Mouse (Mus musculus) liver, embryonic 14.5 days (tissue): Measurements from ENCODE around the gene Tecr. TPM values are rescaled to one million over a fixed set of nuclear protein-coding genes. Genes with fewer than 3 reads are reported as not detected.

ENCODE experiments used
- ATAC-seq: fragments of 200-750 bp; cut with Nextera tagmentation; 2 replicates; pipeline ENCODE4 v1.8.0; 2017; ENCODE audit warnings: moderate number of reproducible peaks, mild to moderate bottlenecking, moderate library complexity; ENCODE audit not compliant: insufficient read depth
- DNase-seq, 3 experiments: peaks; one replicate each; pipeline ENCODE4 v3.0.0-alpha.2; 2012 to 2013; ENCODE audit warnings: low read depth in 3 of 3, low spot score in 3 of 3
- H3K27ac ChIP-seq: fragments of 300-500 bp; sonication (generic); 2 replicates; pipeline ENCODE4 v1.5.1; 2014; ENCODE audit warnings: moderate library complexity, mild to moderate bottlenecking, control low read depth, inconsistent platforms
- H3K27me3 ChIP-seq: fragments of 300-500 bp; sonication (generic); 2 replicates; pipeline ENCODE4 v1.6.1; 2014; ENCODE audit warnings: mild to moderate bottlenecking, low read length, moderate library complexity; ENCODE audit not compliant: control insufficient read depth, insufficient read depth
- H3K36me3 ChIP-seq: fragments of 300-500 bp; sonication (generic); replicated peaks from 2 replicates; pipeline ENCODE4 v1.6.1; 2014; ENCODE audit warnings: low read depth; ENCODE audit not compliant: control insufficient read depth, insufficient read depth
- H3K4me1 ChIP-seq, 2 experiments: fragments of 200-500 bp in 1 of 2; fragments of 300-500 bp in 1 of 2; sonication (generic) in 1 of 2; replicated peaks; 2 replicates each; pipeline ENCODE4 v1.6.1; 2012 to 2014; ENCODE audit warnings: antibody characterized with exemption in 1 of 2, inconsistent platforms in 1 of 2, low read length in 1 of 2; ENCODE audit not compliant: control insufficient read depth in 2 of 2, insufficient read depth in 2 of 2
- H3K4me2 ChIP-seq: fragments of 300-500 bp; sonication (generic); 2 replicates; pipeline ENCODE4 v1.6.1; 2014; ENCODE audit warnings: low read depth, mild to moderate bottlenecking, control low read depth, moderate library complexity
- H3K4me3 ChIP-seq, 2 experiments: fragments of 200-500 bp in 1 of 2; fragments of 300-500 bp in 1 of 2; sonication (generic) in 1 of 2; 2 replicates each; pipeline ENCODE4 v1.5.1; 2012 to 2014; ENCODE audit warnings: low read depth in 2 of 2, low read length in 2 of 2, mild to moderate bottlenecking in 2 of 2, control low read depth in 1 of 2, inconsistent platforms in 1 of 2, moderate library complexity in 1 of 2; ENCODE audit not compliant: insufficient read depth in 1 of 2
- H3K9ac ChIP-seq: fragments of 300-500 bp; sonication (generic); replicated peaks from 2 replicates; pipeline ENCODE4 v1.6.1; 2014; ENCODE audit warnings: mild to moderate bottlenecking, control low read depth, moderate library complexity
- H3K9me3 ChIP-seq: fragments of 300-500 bp; sonication (generic); 2 replicates; pipeline ENCODE4 v1.6.1; 2016; ENCODE audit warnings: low read length, mixed read lengths; ENCODE audit not compliant: control insufficient read depth
- CTCF ChIP-seq: IDR thresholded peaks from 2 replicates; pipeline ENCODE4 v1.5.1; 2016; ENCODE audit warnings: antibody characterized with exemption, low read depth, control low read depth
- EP300 ChIP-seq: IDR thresholded peaks from 2 replicates; pipeline ENCODE4 v1.6.1; 2016; ENCODE audit warnings: antibody characterized with exemption, low read depth
- WGBS: fragments of 180-500 bp; shearing (Covaris S2); extraction: QIAGEN DNeasy Blood & Tissue Kit; methylation state at CpG from one replicate; pipeline ENCODE4 v1.1.7; 2014; ENCODE audit not compliant: insufficient replicate concordance; 5-methylcytosine and 5-hydroxymethylcytosine counted together
- polyA plus RNA-seq, 2 experiments: library from polyadenylated mRNA; depleted of rRNA in 1 of 2; stranded (reverse) in 1 of 2; unstranded in 1 of 2; fragments of >200 nt; fragmentation: Nextera tagmentation in 1 of 2; extraction: Ambion mirVana in 1 of 2; gene quantifications; 2 replicates each; pipeline versions ENCODE4 v1.2.1 to v1.2.3; 2012 to 2014

The Tecr gene
- polyA plus RNA-seq, 2 experiments = 176 to 294 TPM

DNA sequence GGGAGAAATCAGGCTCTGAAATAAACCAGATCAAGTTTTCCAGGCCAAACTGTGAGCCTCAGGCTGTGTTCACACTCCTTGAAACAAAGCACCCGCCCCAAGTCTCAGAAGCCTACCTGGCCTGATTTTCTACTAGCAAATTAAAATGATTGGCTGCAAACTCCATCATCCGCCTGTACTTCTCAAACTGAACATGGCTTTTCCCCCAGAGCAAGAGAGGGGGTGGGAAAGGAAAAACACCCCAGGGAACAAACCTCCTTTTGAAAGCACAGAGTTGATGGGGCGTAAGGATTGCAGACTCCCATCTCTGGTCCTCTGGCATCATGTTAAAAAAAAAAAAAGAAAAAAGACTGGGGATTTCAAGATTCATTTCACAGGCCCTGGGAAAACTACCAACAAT, 15.1 kb downstream of the Tecr start:
- no peak overlapping the region for H3K27ac ChIP-seq
- 84% methylated on average over 3 of the region's 3 CpGs for WGBS
- H3K4me2 ChIP-seq = peak overlapping the region; percentile 90
- ATAC-seq (no peak), DNase-seq (no peak)
- no peaks in the 10 kb centered on the region for H3K27me3 ChIP-seq
- H3K9ac ChIP-seq = peak overlapping the region; percentile 85
- no peaks in the 10 kb centered on the region; the same call in 1 of the 2 replicates for H3K36me3 ChIP-seq
- TF ChIP-seq EP300 (no peak), CTCF (no peak)
- peaks cover 9 to 10% of the 10 kb centered on the region in 2 experiments; a peak in 3 of 4 replicates for H3K4me1 ChIP-seq
- peak overlapping the region in 1 of 2 experiments; percentile 65; a peak in 2 of 4 replicates for H3K4me3 ChIP-seq
- no peaks in the 10 kb centered on the region for H3K9me3 ChIP-seq

DNA sequence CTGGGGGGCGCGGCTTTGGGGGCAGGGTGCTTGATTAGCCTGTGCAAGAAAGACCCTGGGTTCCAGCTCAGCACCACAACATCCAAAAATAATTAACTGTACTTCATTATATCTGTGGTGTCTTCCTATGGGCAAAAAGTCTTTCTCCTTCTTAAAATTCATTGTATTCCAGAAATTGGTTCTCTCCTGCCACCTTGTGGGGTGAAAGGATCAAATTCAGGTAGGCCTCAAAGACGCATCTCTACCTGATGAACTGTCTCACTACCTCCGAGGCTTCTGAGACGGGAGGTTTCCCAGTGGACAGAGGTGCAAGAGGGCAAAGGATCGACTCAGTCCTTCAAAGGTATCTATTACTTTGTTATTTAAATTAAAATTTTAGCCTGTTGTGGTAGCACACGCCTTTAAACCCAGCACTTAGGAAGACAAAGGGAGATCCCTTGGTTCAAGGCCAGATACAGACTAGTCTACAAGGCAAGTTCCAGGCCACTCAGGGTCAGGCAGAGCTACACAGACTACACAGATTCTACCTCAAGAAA, 17.2 kb downstream of the Tecr start:
- Histone ChIP-seq H3K36me3 (no peaks in the 10 kb centered on the region; the same call in 1 of the 2 replicates), H3K4me3 (no peak overlapping the region), H3K27me3 (no peaks in the 10 kb centered on the region), H3K4me2 (no peak overlapping the region), H3K27ac (no peak overlapping the region), H3K4me1 (peaks cover 9 to 10% of the 10 kb centered on the region in 2 experiments; a peak in 3 of 4 replicates), H3K9me3 (no peaks in the 10 kb centered on the region), H3K9ac (no peak overlapping the region)
- DNase-seq (no peak), ATAC-seq (no peak)
- no peak for TF ChIP-seq EP300
- TF ChIP-seq CTCF = 0 out of 2 replicates have a peak, but pooled peaks have one; percentile 22
- WGBS = 74% methylated on average over 7 of the region's 7 CpGs

- Histone ChIP-seq H3K9ac (no peak overlapping the region), H3K36me3 (peaks cover 2% of the 10 kb centered on the region), H3K4me2 (no peak overlapping the region), H3K27ac (no peak overlapping the region), H3K4me3 (no peak overlapping the region), H3K9me3 (no peaks in the 10 kb centered on the region), H3K27me3 (no peaks in the 10 kb centered on the region), H3K4me1 (peaks cover 5 to 7% of the 10 kb centered on the region in 2 experiments; a peak in 1 of 4 replicates)
- ATAC-seq = no peak
- DNase-seq = no peak
- TF ChIP-seq EP300 = no peak
- no peak for TF ChIP-seq CTCF
- WGBS = 77% methylated on average over 5 of the region's 5 CpGs
Measured at GRCm38 (mm10) chr8:83588886-83589285, 18.9 kb downstream of the Tecr start.

- no peak overlapping the region for H3K27ac ChIP-seq
- H3K9ac ChIP-seq = no peak overlapping the region
- H3K36me3 ChIP-seq = peaks cover 2% of the 10 kb centered on the region
- no peak overlapping the region for H3K4me3 ChIP-seq
- ATAC-seq (no peak), DNase-seq (no peak)
- H3K4me1 ChIP-seq = 0 out of 4 replicates have a peak, but pooled peaks cover 2% of the 10 kb centered on the region in 2 experiments
- no peak for TF ChIP-seq CTCF
- no peak for TF ChIP-seq EP300
- no peaks in the 10 kb centered on the region for H3K9me3 ChIP-seq
- H3K27me3 ChIP-seq = no peaks in the 10 kb centered on the region
- H3K4me2 ChIP-seq = no peak overlapping the region
- WGBS = 82% methylated on average over 6 of the region's 6 CpGs
Measured at GRCm38 (mm10) chr8:83587644-83588043, 20.1 kb downstream of the Tecr start.

- no peak overlapping the region for H3K9ac ChIP-seq
- peaks cover 2% of the 10 kb centered on the region for H3K36me3 ChIP-seq
- DNase-seq (no peak), ATAC-seq (0 out of 2 replicates have a peak, but pooled peaks have one; percentile 23)
- WGBS = 79% methylated on average over 3 of the region's 3 CpGs
- TF ChIP-seq EP300 (no peak), CTCF (no peak)
- no peak overlapping the region for H3K4me3 ChIP-seq
- H3K4me1 ChIP-seq = no peaks in the 10 kb centered on the region
- H3K4me2 ChIP-seq = no peak overlapping the region
- no peaks in the 10 kb centered on the region for H3K27me3 ChIP-seq
- H3K9me3 ChIP-seq = no peaks in the 10 kb centered on the region
- H3K27ac ChIP-seq = no peak overlapping the region
Measured at GRCm38 (mm10) chr8:83585333-83585732, 22.4 kb downstream of the Tecr start.
